Mouse (Mus musculus): Measurements from ENCODE around the gene Snta1. TPM values are rescaled to one million over a fixed set of nuclear protein-coding genes. Genes with fewer than 3 reads are reported as not detected.

The Snta1 gene
- 10 to 100 TPM; 22.1 to 26.5 TPM for total RNA-seq (2021)
- long read RNA-seq, experiment 1, transcript Snta1-202 (8 exons, 2,131 nt) = major isoform, 92 of 104 reads
- long read RNA-seq, experiment 1, partial matches to known transcripts = 7 of 104 reads
- long read RNA-seq, experiment 1, other reads (novel, unspliced or antisense) = 5 of 104 reads
- long read RNA-seq, experiment 2, transcript Snta1-202 (8 exons, 2,131 nt) = major isoform, 26 of 30 reads
- long read RNA-seq, experiment 2, partial matches to known transcripts = 4 of 30 reads
- long read RNA-seq, experiment 2, other reads (novel, unspliced or antisense) = 0 of 30 reads

GRCm38 (mm10) chr2:154407643-154408445 is at the start of gene Snta1:
Gene Snta1, minus strand, starts transcription at chr2:154408099.
- peak; percentile 93 to 96 for DNase-seq

DNA sequence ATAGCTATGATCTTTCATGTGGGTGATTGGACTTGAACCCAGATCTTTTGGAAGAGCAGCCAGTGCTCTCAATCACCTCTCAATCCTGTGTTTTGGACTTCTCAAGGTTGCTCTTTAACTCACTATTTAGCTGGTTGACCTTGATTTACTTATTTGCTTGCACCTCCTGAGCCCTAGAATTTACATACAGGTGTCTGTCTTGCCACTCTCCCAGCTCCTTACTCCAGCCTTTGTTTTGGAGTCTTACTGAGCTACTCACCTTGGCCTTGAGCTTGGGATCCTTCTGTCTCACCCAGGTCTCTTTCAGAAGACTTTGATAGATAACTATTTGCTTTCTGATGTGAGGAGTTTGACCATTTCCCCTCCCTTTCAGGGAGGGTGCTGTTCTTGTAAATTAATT is 48.7 kb upstream of the Snta1 start:
- DNase-seq = no peak

DNA sequence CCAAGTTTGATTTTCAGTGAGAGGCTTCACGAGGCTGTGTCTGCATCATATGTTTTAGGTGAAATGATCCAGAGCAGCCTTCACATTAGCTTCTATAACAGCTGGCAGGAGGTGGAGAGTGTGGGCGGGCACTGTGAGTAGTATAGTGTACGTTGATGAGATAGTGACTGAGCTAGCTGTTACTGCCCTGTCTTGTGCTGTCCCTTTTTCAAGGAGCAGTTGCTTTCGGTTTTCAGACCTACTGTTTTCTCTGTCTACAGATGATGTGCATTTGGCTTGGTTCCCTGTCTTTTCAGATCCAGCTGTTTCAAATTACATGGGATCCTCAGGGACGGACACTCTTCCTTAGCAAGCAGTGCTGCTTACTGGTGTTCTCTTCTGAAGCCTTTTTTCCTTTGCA is 47.9 kb upstream of the Snta1 start:
- peak in 1 of 2 experiments; percentile 27 for DNase-seq

GRCm38 (mm10) chr2:154454605-154455004 is 46.7 kb upstream of the Snta1 start:
- DNase-seq = no peak

GRCm38 (mm10) chr2:154454099-154454498 is 46.2 kb upstream of the Snta1 start:
- no peak for DNase-seq

- DNase-seq = no peak
Measured at GRCm38 (mm10) chr2:154452951-154453350, 45.1 kb upstream of the Snta1 start.

GRCm38 (mm10) chr2:154448633-154449032 is 40.7 kb upstream of the Snta1 start:
- DNase-seq = no peak

GRCm38 (mm10) chr2:154447821-154448220 is 39.9 kb upstream of the Snta1 start:
- DNase-seq = no peak

DNA sequence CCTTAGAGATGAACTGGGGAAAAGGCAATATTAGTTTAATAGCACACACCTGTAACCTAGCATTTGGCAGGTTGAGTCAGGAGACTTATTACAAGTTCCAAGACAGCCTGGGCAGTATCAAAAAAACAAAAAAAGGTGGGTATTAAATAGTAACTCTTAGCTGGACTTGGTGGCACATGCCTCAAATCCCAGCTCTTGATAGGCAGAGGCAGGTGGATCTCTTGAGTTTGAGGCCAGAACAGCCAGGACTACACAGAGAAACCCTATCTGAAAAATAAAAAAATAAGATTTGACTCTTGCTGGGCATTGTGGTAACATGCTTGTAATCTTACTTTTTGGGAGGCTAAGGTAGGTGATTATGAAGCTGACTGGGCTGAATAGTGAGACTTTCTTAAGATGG is 32.6 kb upstream of the Snta1 start:
- DNase-seq = no peak

DNA sequence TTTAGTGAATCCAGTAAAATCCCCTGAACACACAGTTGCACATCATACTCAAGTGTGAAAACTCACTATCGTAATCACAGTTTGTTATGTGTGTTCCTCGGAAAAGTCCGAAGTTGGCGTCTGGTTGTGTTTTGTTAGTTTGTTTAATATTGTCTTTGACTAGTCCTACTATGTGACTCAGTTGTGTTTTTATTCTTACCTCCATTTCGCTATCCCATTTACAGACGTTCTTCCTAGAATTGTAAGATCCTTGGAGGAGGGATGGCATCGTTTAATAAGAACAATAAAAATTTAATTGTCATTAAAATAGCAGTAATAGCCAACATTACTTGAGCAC is 29.3 kb upstream of the Snta1 start:
- no peak for DNase-seq

- DNase-seq = peak; percentile 69 to 71
Measured at GRCm38 (mm10) chr2:154436458-154437190, 28.7 kb upstream of the Snta1 start, which contains the start of gene Cbfa2t2. Gene Cbfa2t2, plus strand, starts transcription at chr2:154436481.

- peak; percentile 99 to 100 for DNase-seq
Measured at GRCm38 (mm10) chr2:154436076-154436457, 28.2 kb upstream of the Snta1 start.

- DNase-seq = no peak
Measured at GRCm38 (mm10) chr2:154434690-154435089, 26.8 kb upstream of the Snta1 start.

DNA sequence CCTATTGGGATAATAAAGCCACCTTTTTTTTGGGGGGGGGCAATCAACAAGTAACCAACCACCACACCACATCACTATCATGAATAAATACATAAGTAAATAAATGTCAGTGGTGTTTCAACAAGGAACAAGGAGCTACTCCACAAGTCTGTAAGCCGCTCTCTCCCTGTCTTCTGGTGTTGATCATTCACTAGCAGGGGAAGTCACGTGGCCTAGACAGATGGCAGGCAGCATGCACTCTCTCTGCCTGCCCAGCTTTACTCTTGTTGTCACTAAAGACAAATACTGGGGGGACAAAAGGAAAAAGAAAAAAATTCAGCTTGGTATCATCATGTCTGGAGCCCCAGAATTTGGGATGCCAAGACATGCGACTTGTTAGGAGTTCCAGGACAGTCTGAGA is 25.5 kb upstream of the Snta1 start:
- DNase-seq = no peak

DNA sequence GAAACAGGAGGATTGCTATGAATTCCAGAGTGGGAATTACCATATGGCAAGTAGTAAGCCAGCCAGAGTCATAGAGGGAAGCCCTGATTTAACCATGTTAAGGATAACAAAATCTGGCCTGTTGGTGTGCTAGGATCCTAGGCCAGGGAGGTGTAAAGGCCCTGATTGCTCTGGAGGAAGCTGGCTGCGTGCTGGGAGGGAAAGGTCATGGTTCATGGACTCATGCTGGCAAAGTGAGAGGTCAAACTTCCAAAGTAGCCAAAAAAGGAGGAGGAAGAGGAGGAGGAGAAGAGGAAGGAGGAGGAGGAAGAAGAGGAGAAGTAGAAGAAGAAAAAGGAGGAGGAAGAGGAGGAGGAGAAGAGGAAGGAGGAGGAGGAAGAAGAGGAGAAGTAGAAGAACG is 24.8 kb upstream of the Snta1 start:
- no peak for DNase-seq

GRCm38 (mm10) chr2:154430566-154430965 is 22.7 kb upstream of the Snta1 start:
- DNase-seq = peak; percentile 34 to 35

- peak in 1 of 2 experiments; percentile 22 for DNase-seq
Measured at GRCm38 (mm10) chr2:154427853-154428360, 20.0 kb upstream of the Snta1 start.

- DNase-seq = no peak
Measured at GRCm38 (mm10) chr2:154426905-154427852, 19.3 kb upstream of the Snta1 start.

- DNase-seq = no peak
Measured at GRCm38 (mm10) chr2:154426188-154426904, 18.4 kb upstream of the Snta1 start.

DNA sequence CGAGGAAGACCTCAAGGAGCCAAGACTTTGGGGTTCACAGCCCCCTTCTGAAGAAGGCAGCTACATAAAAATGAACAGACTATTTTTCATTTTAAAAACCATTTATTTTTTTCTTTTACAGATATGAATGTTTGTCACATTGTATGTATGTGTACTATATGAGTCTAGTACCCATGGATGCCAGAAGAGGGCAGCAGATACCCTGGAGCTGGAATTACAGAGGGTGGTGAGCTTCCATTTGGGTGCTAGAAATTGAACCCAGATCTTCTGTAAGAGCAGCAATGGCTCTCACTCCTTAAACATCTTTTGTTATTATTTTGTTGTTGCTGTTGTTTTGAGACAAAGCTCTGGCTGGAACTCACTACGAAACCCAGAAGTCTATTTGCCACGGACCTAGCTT is 17.6 kb upstream of the Snta1 start:
- DNase-seq = no peak

- no peak for DNase-seq
Measured at GRCm38 (mm10) chr2:154423548-154423947, 15.6 kb upstream of the Snta1 start.

Measured in adrenal gland, postnatal 36 days (tissue).